Mouse (Mus musculus) left cerebral cortex, postnatal 4 days (tissue): ENCODE results near the gene Ldb3. TPM values are rescaled to one million over a fixed set of nuclear protein-coding genes. Genes with fewer than 3 reads are reported as not detected.

Source experiments
- DNase-seq: peaks from one replicate; pipeline ENCODE4 v3.0.0-alpha.2; 2022
- intact Hi-C: fragments of 180-260 bp; cut with DNase I; formaldehyde crosslinking; loops from one replicate; pipeline ENCODE4 v1.15.1; 2025
- total RNA-seq, 2 experiments: library from RNA; stranded (reverse); gene quantifications; 2 replicates each; pipeline ENCODE4 v1.2.3; 2021

Ldb3 gene
- total RNA-seq, 2 experiments from 2014 or later = 1.5 to 1.7 TPM

GRCm38 (mm10) chr14:34564646-34565045 is 23.8 kb downstream of the Ldb3 start:
- intact Hi-C loops = loop anchor here (5.0 to 10.0 kb wide), 3 partner anchors 107 to 292 kb away; partner anchors contain the start of genes Mmrn2 and Sncg

DNA sequence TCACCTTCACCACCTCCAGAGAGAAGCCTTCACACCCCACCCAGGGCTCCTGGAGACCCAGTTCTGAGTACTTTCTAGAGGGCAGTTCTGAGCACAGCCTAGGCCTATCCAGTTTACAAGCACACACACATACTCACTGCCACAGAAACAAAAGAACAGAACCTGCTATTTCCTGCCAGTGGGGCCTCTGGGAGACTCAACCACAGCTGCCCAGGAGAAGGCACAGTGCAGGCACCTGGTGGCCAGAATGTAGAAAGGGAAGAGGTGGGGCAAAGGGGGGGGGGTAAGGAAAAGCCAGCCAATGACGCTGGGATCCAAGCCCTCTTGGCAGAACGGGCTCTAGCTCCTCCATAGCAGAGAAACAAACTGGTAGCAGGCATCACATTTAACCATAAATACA is 26.1 kb downstream of the Ldb3 start:
- intact Hi-C loops = loop anchor here (5.0 to 10.0 kb wide), 2 partner anchors 105 to 188 kb away; partner anchors contain the start of genes Mmrn2 and Sncg
- DNase-seq = no peak

More at GRCm38 (mm10) chr14:34564646-34565045, 23.8 kb downstream of the Ldb3 start:
- no peak for DNase-seq

- no peak for DNase-seq
- intact Hi-C loops = loop anchor here (5.0 to 10.0 kb wide), 2 partner anchors 104 to 187 kb away; partner anchors contain the start of genes Mmrn2 and Sncg
These were observed 26.8 kb downstream of the Ldb3 start for GRCm38 (mm10) chr14:34561647-34562046.

- no peak for DNase-seq
- intact Hi-C loops = no loop called here
These were observed 29.5 kb downstream of the Ldb3 start for GRCm38 (mm10) chr14:34558947-34559346.

DNA sequence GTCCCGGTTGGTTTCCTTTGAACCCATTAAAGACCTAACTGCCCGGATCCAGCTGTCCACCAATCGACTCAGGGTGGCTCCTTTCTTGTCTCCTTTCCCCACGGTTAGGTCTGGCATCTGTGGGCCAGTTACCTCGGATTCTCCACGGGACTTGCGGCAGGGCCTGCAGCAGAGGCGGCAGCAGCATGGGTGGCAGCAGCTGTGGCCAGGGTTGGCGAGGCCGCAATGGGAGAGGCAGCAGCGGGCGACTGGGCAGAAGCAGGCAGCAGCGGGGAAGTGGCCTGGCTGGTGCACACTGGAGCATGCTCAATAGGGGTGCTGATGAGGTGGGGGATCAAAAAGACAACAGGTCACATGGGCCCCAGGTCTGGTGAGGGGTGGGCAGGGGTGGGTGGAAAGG is 33.3 kb downstream of the Ldb3 start:
- no peak for DNase-seq
- intact Hi-C loops = no loop called here

DNA sequence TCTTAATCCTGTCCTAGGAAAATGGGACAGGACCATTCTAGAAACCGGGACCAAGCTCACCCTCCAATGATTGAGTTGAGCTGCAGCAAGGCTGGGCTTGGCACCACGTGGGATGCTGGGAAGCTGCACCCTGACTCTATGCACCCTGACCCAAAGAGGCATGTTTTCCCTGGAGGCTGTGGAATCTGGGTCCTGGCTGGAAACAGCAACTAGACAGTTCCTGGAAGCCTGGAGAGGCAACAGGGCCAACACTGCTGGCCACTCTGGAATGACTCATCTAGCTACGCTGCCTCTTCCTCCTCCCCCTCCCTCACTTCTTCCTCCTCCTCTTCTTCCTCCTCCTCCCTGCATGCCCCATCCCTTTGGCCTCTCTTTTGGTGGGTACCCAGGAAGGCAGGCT is 34.4 kb downstream of the Ldb3 start:
- DNase-seq = no peak
- intact Hi-C loops = no loop called here

DNA sequence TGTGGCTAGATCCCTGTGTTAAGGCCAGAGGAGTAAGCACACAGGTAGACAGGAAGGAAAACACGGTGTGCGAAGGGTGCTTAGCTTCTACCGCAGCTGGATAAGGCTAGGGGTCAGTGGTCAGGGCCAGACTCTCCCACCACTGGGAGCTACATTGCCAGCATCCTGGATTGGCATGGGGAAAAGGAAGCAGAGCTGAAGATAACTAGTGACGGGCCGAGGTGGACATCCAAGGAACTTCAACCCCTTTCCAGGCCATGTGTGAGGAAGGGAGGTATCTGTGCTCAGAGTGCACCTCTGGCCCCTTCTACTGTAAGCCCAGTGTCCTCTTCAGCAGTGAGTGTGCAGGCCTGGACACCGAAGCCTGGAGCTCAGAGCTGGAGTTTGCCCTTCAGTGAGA is 35.0 kb downstream of the Ldb3 start:
- no peak for DNase-seq
- intact Hi-C loops = no loop called here

DNA sequence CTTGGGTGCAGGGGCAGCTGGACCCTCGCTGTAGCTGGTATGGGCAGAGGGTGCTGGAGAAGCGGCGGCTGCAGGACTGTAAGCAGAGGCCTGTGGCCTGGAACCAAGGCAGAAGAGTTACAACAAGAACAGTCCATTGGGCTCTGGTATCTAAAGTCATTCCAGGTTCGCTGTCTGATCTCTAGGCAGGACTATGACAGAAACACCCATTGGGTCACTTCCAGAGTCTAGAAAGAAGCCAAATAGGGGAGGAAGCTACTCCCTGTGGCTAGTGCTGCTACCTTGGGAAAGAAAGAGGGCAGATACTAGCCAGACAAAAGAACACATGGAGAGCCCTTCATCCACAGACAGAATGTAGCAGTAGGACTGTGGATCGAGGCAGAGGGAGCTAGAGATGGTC is 36.3 kb downstream of the Ldb3 start:
- intact Hi-C loops = no loop called here
- no peak for DNase-seq

DNA sequence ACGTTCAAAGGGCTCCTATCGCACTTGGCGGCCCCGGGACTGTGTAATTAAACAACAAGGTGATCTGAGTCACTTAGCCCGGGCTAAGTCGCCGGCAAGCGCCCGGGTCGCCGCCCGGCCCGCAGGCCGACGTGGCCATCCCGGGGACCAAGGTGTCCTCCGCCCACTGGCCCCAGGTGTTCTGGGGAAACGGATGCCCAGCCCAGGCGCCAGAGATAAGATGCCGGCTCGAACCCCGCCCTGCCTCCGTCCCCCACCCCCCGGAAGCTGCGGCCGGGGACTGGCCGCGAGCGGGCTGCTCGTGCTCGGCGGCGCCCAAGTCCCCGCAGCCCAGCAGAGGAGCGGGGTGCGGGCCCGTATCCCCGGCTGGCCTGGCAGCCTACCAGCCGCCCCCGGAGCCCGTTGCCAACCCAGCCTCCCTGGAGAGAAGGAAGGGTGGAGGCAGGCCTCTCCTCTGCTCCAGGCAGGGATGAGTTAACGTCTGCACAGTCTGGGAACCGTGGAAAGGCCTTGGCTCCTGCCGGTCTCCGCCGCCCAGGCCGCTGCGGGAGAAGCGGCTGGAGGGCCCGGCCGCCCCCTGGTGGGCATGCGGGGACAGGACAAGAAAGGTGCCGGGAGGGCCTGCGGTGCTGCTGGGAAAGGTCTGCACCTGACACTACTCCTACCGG is 39.3 kb downstream of the Ldb3 start:
- intact Hi-C loops = loop anchor here (5.0 kb wide), 1 partner anchor 47 kb away; the partner anchor contains the start of gene Bmpr1a
- peak; percentile 86 for DNase-seq

GRCm38 (mm10) chr14:34548391-34549001 is 40.0 kb downstream of the Ldb3 start:
- intact Hi-C loops = loop anchor here (5.0 kb wide), 1 partner anchor 46 kb away; the partner anchor contains the start of gene Bmpr1a
- peak; percentile 54 for DNase-seq

GRCm38 (mm10) chr14:34544545-34544944 is 43.9 kb downstream of the Ldb3 start:
- intact Hi-C loops = no loop called here
- no peak for DNase-seq

- no peak for DNase-seq
- intact Hi-C loops = no loop called here
These were observed 44.5 kb downstream of the Ldb3 start for GRCm38 (mm10) chr14:34544001-34544400.

- no peak for DNase-seq
- intact Hi-C loops = no loop called here
These were observed 44.9 kb downstream of the Ldb3 start for GRCm38 (mm10) chr14:34543596-34543995.

DNA sequence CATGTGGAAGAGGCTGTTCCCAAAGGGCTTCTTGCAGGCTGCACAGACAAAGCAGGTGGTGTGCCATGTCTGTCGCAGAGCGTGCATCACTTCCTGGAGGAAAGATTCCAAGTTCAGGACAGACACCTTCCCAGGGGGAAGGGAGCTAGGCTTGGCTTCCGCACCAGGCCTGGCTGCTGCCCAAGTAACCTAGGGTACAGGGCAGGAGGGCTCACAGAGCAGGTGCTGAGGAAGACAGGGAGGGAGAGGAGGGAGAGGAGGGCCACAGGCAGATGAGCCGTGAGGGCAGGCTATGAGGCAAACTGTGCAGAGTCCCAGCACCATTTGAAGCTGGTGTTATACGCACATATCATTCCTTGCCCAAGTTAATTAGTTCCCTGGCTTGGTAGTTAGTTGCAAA is 46.6 kb downstream of the Ldb3 start:
- no peak for DNase-seq

DNA sequence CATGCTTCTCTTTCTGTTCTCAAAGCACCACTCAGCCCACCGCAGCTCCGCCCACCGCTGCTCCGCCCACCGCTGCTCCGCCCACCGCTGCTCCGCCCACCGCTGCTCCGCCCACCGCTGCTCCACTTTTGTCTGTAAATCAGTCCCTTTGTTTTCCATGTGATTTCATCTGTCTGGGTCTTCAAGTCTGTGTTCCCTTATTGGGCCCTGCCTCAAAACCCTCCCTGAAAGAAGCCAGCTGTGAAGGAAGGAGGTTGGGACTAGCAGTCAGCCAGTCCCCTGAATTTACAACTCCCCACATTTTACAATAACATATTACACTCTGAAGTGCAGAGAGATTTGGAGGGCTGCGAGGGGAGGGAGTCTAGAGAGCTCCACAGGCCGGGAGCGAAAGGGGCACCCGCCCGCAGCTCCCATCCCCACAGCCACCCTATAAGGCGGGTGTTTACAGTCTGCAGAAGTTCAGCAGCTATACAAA is 47.8 kb downstream of the Ldb3 start:
- intact Hi-C loops = no loop called here
- no peak for DNase-seq

More for the DNA sequence above, 46.6 kb downstream of the Ldb3 start:
- intact Hi-C loops = no loop called here

DNA sequence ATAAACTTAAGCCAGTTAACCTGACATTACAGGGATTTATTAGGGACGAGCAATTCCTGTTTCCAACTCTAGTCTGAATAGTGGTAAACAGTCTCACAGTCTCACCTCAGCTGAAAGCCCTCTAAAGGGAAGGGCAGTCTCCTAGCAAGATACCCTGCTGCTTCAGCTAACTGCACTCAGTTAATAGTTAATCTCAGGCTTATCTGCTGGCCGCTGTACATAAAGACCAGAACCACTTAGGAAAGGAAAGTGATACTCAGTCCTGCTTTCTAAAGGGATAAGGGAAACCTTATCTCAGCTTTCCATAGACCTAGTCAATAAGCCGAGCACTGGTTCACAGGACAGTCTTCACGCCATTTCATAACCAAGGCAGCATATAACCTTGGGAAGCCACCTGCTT is 52.6 kb downstream of the Ldb3 start:
- intact Hi-C loops = no loop called here
- no peak for DNase-seq

- intact Hi-C loops = no loop called here
- DNase-seq = no peak
These were observed 54.9 kb downstream of the Ldb3 start for GRCm38 (mm10) chr14:34533537-34533936.

- DNase-seq = no peak
- intact Hi-C loops = no loop called here
These were observed 55.9 kb downstream of the Ldb3 start for GRCm38 (mm10) chr14:34532536-34532935.

- DNase-seq = no peak
- intact Hi-C loops = no loop called here
These were observed 59.7 kb downstream of the Ldb3 start for GRCm38 (mm10) chr14:34528804-34529203.

DNA sequence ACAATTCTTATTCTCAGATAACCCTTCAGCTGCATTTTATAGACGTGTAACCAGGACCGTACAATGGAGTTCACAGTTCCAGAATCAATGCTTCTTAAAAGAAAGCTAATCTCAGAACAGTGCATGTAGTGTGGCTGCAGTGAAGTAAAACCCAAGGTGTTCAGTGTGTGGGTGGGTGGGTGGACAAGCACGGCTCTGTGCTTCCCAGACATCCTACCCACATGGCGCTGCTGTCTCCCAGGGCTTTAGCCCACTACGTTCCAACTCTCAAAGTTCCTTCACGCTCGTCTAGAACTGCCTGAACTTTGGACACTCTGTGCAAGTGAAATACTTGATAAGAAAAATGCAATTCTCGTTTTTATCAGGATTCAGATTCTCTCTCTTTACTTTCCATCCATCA is 65.8 kb downstream of the Ldb3 start, which contains the start of gene 9230112D13Rik:
9230112D13Rik (minus strand) TSS at position 101 of the 400 bp plus-strand sequence.
- intact Hi-C loops = no loop called here

GRCm38 (mm10) chr14:34517959-34518544 is 70.4 kb downstream of the Ldb3 start:
- intact Hi-C loops = no loop called here

More for the DNA sequence above, 65.8 kb downstream of the Ldb3 start, which contains the start of gene 9230112D13Rik:
- no peak for DNase-seq

More at GRCm38 (mm10) chr14:34517959-34518544, 70.4 kb downstream of the Ldb3 start:
- no peak for DNase-seq
